Mouse (Mus musculus): ENCODE measurements around the gene Usp40.
"Not testable (repeated sequence)": the region's sequence is repeated elsewhere in the genome, so short reads cannot be mapped to it uniquely, and the experiment has no call there.

Gene Usp40

DNA sequence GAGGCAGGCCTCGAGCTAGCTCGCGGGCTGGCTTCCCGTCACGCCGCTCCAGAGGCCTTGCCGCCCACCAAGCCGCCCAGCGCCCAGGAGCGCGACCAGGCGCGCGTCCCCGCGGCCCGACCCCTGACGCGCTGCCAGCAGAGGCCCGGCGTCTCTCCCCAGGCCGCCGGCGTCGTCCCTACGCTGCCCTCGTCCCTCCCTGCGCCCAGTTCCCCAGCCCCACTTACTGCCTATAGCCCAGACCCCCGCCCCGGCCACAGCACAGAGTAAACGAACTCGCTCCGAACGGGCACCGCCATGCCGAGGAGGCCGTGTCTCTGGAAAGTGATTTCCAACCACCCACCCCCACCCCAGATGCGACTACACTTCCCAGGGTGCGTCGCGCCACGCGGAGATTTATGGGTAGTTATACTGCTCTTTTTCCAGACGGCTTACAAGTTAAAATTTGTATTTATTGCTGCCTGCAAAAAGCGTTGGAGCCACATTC lies at the start of gene Usp40:
TSS of gene Usp40 (minus strand) at position 341 of the 487 bp plus-strand sequence.
- DNase-seq (ENCODE audit: low read depth): peak; percentile 78

DNA sequence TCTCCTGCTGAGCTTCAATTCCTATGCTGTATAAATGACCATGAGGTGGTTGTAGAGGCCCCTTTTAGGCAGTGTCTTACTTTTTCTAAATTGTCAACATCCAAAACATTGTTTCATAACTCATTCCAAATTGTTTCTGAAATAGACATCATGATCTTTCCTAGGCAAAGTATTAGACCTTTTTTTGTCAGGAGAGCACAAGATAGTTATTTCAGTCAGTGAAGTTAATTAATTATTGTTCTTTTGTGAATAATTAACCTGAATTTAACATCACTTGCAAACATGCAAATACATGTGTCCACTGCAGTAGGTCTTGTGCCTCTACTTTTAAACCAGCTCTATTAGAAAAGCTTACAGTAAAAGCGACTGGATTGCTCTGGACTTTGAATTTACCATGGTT lies 46.7 kb upstream of the Usp40 start, which contains the start of gene Ugt1a10:
TSS of gene Ugt1a10 (plus strand) at position 301 of the 400 bp plus-strand sequence.
- DNase-seq (ENCODE audit: low read depth): no peak

DNA sequence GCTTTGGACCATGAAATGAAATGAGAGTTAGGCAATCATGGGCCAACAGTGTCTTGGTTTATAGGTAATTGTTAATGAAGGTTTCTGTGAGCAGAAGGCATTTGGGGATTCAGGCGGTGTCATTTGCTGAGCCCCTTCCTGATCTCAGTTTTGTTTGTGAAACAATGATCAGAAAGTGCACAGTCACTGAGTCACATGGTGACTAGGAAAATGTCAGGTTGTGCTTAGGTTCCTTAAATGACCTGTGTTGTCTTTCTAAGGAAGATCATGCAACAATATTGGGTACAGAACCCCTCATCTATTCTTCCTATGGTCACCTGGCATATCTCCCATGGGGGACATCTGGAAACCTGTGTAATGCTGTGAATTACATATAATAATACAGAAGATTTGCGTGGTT lies 39.1 kb upstream of the Usp40 start:
- not testable (repeated sequence) for DNase-seq (ENCODE audit: low read depth)

DNA sequence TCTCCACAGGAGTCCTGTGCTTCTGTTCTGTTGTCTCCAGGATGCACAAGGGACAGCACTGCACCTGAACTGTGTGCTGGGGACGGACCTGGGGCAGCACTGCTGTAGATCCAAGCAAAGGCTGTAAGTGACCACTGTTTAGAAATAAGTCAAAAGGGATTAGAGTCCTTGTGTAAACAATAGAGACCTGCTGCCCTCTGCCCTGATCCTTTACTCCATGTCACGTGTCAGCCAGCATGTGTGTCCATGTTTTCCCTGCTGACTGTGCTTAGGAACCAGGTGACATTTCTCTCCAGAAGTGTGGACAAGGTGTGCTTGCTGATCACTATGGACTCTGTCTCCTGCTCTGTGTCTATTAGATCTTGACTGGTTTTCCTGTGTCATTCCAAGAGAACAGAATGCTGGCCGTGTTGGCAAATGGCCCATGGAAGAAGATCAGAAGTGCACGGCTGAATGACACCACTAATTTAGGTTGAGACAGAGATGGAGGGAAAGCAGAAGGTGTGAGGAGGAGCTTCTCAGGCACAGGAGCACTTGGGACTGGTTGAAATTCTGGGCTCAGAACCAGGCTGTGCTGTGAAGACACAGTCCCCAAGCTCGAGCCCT lies 36.6 kb upstream of the Usp40 start:
- DNase-seq (ENCODE audit: low read depth): not testable (repeated sequence)

DNA sequence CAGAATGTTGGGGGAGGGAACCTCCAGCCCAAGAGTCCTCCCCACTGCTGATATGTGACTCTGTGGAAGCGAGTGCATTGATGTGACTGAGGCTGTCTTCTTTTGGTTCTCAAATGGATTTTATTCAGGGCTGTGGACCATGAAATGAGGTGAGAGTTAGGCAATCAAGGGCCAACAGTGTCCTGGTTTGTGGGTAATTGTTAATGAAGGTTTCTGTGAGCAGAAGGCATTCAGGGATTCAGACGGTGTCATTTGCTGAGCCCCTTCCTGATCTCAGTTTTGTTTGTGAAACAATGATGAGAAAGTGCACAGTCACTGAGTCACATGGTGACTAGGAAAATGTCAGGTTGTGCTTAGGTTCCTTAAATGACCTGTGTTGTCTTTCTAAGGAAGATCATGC lies 34.7 kb upstream of the Usp40 start:
- DNase-seq (ENCODE audit: low read depth): not testable (repeated sequence)

DNA sequence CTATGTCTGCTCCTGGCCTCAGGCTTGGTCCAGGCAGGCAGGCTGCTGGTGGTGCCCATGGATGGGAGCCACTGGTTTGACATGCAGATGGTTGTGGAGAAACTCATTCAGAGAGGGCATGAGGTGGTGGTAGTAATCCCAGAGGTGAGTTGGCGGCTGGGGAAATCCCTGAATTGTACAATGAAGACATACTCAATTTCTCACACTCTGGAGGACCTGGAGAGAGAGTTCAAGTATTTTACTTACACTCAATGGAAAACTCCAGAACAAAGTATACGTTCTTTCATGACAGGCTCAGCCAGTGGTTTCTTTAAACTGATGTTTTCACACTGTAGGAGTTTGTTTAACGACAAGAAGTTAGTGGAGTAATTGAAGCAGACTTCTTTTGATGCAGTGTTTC lies 16.9 kb upstream of the Usp40 start:
- not testable (repeated sequence) for DNase-seq (ENCODE audit: low read depth)

DNA sequence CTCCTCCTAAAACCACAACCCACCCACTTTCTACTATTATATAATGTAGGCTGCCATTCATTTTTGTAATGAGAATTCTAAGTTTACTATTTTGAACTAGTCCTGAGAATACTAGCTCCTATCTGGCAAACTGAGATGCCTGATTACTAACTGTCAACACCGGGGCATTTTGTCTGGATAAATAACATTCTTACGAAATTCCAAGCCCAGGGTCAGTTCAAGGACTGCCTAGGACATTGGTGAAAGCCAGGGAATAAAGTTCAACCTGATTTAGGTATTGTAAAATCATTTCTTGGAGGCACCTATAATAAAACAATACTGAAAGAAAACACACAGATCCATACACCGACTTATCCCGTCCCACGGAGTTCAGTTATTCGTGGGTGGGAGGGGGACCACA lies 7.0 kb upstream of the Usp40 start:
- DNase-seq (ENCODE audit: low read depth): no peak

DNA sequence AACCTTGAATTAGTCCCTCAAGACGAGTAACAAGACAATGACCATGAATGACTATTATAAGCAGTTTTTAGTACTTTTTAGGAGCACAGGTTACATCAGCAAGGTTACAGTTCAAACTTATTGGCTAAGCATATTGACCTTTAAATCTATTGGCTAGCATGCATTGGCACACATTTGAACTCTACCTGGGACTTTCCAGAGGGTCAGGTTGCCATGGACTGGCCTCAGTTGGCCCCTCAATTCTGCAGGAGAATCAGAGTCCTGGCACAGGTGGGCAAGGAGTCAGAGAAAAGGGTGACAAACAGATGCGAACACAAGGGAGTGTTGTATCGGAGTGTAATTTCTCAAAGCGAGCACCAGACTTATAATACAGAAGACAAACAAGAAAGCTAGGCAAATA lies 6.3 kb upstream of the Usp40 start:
- no peak for DNase-seq (ENCODE audit: low read depth)

DNA sequence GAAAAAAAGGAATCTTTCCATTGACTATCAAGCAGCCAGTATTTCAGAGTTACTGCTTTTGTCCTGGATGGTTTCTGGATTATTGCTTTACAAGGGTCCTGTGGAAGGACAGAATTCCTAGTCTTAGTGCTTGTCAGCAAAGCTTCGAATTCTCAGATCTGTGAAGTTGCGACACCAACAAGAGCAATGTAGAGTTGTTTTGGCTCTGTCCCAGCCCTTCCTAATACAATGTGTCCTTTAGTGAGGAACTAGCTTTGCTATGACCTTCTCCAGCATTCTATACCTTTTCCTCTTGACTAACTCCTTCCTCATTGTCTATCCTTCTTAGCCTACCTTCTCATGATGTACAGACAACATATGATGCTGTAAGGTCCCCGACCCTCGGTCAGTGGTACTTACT lies 5.8 kb upstream of the Usp40 start:
- no peak for DNase-seq (ENCODE audit: low read depth)

DNA sequence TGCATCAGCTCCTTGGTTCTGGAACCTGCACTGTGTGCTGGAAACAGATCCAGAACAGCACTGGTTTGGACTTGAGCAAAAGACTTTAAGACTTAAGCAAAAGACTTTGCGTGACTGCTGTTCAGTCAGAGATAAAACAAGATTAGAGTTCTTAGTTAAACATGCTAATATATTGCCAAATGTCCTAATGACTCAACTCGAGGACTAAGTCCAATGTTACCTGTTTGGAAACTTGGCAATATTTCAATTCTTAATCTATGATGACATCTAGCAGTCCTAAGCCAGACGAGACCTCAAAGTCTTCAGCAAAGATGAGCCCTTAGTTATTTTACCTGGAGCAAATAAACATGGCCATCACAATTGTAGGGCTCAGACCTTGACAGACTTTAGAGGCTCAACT lies 5.4 kb upstream of the Usp40 start:
- DNase-seq (ENCODE audit: low read depth): no peak

DNA sequence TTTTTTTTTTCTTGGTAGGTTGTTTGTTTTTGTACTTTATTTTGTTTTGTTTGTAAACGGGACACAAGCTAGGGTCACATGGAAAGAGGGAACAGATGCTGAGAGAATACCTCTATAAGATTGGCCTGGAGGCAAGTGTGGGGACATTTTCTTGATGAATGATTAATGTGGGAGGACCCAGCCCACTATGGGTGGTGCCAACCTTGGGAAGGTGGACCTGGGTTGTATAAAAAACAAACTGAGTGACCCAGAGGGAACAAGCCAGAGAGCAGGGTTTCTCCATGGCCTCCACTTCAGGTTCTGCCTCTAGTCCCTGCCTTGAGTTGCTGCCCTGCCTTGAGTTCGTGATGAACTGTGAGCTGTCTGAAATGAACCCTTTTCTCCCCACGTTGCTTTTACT lies 1.2 kb upstream of the Usp40 start:
- no peak for DNase-seq (ENCODE audit: low read depth)

DNA sequence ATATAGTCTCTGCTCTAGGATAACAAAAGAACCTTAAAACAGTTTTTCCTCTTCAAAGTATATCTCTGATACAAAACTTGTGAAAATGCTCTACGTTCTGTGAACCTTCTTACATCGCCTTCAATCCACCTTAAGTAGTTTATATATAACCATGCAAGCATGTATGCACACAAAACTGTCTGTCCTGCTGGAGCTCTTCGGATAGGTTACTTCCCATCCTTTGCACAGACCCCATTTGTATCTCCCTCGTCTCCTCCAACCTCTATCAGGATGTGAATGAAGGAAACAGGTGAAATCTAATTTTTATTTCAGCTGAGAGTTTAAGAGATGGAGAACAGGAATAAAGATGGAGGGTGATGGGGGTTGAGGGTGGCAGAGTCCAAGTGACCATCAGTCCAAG lies 384 bp upstream of the Usp40 start:
- no peak for DNase-seq (ENCODE audit: low read depth)

DNA sequence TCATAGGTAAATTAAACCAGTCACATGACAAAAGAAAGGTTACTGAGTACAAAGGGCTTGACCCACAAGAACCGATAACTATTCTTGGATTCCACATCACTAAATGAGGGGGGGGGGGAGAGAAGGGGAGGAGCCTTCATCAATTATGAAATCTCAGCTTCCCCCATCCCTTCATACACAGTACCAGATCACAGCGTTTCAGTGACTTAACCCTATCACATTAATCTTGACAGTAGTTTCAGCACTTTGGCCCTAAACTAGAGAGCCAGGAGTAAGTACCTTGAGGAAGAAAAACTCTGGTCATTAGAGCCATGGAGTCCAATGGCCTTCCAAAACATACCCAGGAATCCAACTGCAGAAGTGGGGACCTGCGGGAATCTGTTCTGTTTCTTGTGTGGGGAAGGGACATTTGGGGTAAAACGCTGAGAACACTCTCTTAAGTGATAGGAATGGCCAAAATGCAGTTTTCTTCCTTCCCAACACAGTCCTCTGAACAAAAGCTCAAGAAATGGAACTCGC lies 600 bp downstream of the Usp40 start:
- DNase-seq (ENCODE audit: low read depth): no peak

DNA sequence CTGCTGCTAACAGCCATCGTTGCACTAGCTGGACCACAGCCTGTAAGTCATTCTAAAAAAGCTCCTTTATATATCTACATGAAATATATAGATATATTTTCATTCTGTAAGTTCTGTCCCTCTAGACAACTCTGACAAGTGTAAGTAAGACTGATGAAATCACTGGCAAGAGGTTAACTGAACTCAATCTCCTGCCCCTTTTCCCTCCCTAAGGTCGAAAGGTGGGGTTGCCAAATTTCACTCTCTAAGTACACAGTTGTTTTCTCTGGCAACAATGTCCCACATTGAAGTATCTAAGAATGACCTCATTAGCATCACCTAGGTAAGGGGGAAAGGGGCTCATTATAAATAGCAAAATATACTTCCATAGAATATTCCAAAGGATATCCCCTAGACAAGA lies 15.6 kb downstream of the Usp40 start:
- no peak for DNase-seq (ENCODE audit: low read depth)

DNA sequence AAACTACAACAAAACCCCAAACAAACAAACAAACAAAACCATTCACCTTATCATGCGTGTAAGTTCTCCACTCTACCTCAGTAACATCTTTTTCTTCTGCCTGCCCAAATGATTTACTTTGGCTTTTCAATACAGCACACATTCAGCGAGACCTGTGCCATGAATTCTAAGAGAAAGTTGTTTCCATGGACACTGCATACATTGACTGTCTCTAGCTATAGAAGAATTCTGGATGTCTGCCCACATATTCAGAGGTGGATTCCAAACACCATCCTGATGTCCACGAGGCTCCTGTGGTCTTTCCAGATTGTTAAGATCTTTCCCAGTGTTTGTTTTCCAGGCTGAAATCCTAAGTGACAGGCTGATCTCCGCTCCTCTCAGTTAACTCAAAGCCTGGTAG lies 26.1 kb downstream of the Usp40 start:
- DNase-seq (ENCODE audit: low read depth): no peak

DNA sequence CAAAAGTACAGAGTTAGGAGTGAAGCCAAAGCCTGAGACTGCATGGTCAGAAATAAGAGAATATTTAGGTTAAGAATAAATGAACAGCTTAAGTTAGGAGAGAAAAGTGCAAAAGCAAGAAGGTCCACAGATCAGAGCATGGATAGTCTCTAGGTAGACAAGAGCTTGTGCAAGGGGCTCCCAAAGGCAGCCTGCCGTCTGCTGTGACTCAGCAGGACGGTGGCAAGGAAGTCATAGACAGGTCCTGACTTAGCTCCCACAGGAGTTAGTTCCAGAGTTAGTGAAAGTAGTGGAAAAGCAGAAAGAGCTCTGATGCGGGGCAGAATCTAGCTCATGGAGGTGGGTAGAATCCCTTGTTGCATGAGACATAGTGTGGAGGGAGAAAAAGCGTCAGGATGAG lies 38.0 kb downstream of the Usp40 start:
- DNase-seq (ENCODE audit: low read depth): no peak

DNA sequence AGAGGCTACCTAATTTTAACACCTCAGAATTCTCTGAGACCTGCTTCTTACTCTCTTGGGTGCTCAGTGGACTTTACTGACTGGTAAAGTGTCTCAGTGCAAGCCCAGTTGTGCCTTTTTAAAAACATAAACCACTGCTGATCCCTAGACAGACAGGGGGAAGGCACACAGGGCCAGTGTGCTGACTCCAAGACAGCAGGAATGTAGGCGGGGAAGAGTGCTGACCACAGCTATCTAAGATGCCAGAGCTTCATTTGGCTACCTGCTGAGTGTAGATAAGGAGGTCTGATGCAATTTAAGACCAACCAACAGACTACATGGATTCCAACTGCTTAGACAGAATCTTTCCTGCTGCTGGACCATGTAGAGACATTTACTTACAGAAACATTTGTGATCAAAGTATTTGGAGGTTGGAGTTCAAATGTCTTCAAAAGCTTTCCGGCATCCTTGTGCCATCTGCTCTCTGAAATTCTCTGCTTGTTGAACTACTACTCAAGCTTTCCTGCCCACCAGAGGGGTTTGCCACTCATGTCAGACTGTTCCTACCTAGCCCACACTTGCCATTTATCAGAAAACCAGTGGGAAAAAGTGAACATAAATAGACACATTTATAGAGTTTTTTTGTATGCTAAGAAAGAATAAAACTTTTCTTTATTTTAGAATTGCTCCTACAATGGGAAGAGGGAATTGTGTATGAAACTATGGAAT lies 46.7 kb downstream of the Usp40 start:
- DNase-seq (ENCODE audit: low read depth): no peak

DNA sequence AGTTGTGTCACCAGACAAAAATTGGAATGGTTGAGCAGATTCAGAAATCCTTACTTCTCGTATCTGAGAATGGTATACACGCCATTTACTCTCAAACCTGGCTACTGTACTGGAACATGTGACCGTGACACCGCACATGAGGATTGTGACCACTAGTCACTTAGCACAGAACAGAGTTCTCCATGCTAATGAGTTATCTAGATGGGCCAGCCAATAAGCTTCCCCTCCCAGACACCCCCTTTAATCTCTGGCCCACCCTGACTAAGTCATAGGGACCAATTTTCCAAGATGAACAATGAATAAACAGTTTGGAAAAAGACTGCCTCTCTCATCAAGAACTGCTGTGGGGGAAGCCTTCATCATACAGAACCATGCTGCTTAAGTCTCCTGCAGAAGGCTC lies 47.6 kb downstream of the Usp40 start:
- DNase-seq (ENCODE audit: low read depth): no peak

DNA sequence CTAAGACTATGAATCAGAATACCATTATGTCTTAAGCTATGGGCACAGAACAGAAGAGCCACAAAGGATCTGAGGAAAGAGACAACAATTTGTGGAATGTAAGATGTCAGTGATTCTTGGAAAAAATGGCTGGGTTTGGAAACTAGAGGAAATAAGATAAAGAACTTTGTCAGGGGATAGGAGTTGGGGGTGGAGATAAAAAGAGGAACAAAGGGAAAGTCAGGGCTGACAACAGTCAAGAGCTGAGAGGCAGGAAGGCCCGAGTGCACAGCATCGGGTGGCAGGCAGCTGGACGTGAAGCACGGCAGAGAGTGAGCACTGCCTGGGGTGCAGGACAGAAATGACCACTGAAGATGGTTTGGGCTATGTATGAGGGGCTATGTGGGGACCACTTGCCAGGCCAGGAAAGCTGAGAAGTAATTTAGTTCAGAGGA lies 48.3 kb downstream of the Usp40 start:
- DNase-seq (ENCODE audit: low read depth): no peak

DNA sequence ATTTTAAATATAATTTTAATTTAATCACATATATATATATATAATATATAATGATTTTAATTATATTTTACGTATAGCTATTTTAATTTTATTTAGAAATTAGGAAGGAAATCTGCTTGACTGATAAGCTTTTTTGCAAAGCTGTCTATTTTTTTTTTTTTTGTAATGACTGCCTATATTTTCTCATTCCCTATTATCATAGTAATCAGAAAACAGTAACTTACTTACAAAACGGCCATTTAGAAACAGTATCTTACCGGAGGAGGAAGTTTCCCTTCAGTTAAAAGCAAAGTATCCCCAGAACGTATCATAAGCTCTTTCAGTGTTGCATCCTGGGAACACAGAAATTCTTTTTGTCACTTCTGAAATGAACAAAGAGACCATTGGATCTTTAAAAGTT lies 48.8 kb downstream of the Usp40 start:
- DNase-seq (ENCODE audit: low read depth): no peak

DNA sequence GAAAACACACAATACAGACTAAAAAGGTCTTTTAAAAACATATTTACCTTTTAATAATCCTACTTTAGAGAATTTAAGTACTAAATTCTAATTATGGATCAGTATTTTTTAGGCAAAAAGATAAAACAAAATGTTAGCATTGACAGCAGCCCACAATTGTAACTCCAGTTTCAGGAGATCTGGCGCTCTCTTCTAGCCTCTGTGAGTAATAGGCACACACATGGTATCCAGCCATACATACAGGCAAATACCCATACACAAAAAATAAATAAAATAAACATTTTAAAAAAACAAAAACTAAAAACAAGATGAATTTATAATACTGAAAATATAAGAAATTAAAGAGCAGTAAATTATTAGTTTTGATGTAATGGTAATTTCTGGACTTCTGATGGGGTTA lies 49.4 kb downstream of the Usp40 start:
- DNase-seq (ENCODE audit: low read depth): no peak

DNA sequence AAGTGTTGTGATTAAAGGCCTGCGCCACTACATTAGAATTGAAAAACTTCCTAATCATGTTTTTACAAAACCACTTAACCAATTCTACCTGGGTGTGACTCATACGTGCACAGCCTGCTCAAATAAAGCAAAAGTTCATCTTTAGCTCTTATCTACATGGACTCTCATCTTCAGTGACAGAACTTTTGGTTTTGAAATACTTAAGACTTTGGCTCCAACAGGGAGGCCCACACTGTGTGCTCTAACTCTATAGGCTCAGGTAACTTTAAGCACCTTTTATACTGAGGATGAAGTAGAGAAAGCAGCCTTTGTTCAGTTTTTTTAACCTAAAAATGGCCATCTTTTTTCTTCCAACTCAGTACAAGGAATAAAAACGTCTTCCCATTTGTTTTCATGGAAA lies 55.3 kb downstream of the Usp40 start:
- DNase-seq (ENCODE audit: low read depth): no peak

DNA sequence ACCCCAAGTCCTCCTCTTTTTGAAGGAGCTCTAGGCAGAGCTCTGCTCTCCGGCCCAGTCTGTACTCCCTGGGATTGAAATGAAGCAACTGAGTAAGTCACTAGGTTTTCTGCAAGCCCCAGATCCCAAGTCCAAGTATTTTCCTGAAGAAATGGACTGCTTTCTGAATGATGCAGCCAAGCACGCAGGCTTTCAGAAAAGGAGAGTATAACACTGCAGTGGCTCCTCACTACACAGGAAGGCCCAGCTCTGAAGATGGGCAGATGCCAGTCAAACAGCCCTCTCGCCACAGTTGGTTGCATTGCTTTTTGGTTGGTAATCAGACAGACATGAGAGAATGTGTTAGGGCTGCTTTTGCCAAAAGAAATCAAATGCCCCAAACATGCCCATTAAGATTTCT lies 56.7 kb downstream of the Usp40 start:
- no peak for DNase-seq (ENCODE audit: low read depth)

DNA sequence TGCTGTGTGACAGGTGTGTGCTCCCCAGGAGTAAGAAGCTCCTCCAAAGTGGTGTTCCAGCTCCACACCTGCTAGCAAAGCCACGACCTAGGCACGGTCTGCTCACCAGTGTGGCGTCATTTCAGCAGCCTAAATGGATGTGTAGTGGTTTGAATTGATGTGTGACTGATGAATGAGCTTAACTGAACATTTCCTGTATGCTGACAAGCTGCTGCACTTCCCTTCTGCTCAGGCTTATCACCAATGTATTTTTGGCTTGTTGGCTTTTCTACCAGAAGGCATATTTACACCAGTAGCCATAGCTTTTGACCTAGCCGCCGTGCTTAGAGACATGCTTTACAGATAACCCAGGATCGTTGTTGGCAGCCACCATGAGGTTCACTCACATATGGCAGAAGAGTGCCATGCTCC lies 60.7 kb downstream of the Usp40 start:
- DNase-seq (ENCODE audit: low read depth): no peak

Data from naive thymus-derived CD4-positive, alpha-beta T cell, adult 2 months (primary cell).